Comparison of ENCODE assay signal across 23 mouse cellular contexts in the genomic region with DNA sequence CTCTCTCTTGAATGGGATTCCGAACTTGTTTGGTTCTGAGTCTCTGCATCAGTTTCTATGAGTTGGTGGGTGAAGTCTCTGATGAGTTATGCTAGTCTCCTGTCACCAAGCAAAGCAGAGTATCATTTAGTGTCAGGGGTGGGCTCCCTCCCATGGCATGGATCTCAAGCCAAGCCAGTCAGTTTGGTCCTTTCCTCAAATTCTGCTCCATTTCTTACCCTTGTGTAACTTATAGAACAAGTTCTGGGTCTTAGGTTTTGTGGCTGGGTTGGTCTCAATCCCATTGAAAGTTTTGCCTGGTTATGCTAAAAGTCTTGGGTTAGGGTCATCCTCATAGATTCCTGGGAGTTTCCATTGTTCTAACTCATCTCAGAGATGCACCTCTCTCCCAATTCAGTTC. TPM values are rescaled to one million over a fixed set of nuclear protein-coding genes. Genes with fewer than 3 reads are reported as not detected.
A peak's percentile ranks its signal among the peaks of the same experiment; 100 is the strongest.
DNase-seq lines count a peak whose midpoint lies in the region; ATAC-seq and TF ChIP-seq lines count a peak whose summit lies in the region.
"Had no signal": no experiment of that assay in that cellular context is flagged by ENCODE, and none has a peak within 500 bp of the region (broad histone marks: within the 10 kb centered on the region; RNA-seq: fewer than 3 reads in every experiment).

No protein-coding gene starts in this region.

- whole genome bisulfite sequencing in limb, embryonic 11.5 days = 79% methylated on average over 1 of the region's 1 CpGs
- WGBS in limb, embryonic 10.5 days = 90% methylated on average over 1 of the region's 1 CpGs

- no peak overlapping the region for H3K4me2 ChIP-seq in limb, embryonic 11.5 days (ENCODE audit: low read depth, severe bottlenecking)

- no peaks in the 10 kb centered on the region for H3K4me1 ChIP-seq in limb, embryonic 11.5 days (ENCODE audit: control insufficient read depth, insufficient read depth, low read length)
- 0 out of 2 replicates have a peak, but pooled peaks cover 3% of the 10 kb centered on the region for H3K4me1 ChIP-seq in limb, embryonic 10.5 days
- H3K4me1 ChIP-seq in MEL (ENCODE audit: control insufficient read depth in 1 of 2, insufficient read depth in 2 of 2, low read length in 2 of 2) = no peaks in the 10 kb centered on the region

- no peaks in the 10 kb centered on the region for H3K79me2 ChIP-seq in MEL (ENCODE audit: control insufficient read depth, insufficient read depth, low read length, poor library complexity)

- no peaks in the 10 kb centered on the region for H3K9me3 ChIP-seq in limb, embryonic 11.5 days (ENCODE audit: control insufficient read depth, low read length)
- no peaks in the 10 kb centered on the region for H3K9me3 ChIP-seq in limb, embryonic 10.5 days (replicated peaks)
- no peaks in the 10 kb centered on the region for H3K9me3 ChIP-seq in MEL (replicated peaks; ENCODE audit: insufficient read depth, low read length)
- H3K9me3 ChIP-seq: G1E had no signal

- peaks cover 33% of the 10 kb centered on the region for H3K36me3 ChIP-seq in limb, embryonic 11.5 days (ENCODE audit: control insufficient read depth, insufficient read depth, low read length)
- peaks cover 67% of the 10 kb centered on the region for H3K36me3 ChIP-seq in limb, embryonic 10.5 days
- H3K36me3 ChIP-seq in MEL (ENCODE audit: control insufficient read depth in 1 of 2, insufficient read depth in 2 of 2, low read length in 2 of 2) = peaks cover 0 to 25% of the 10 kb centered on the region in 2 experiments; a peak in 2 of 4 replicates

- peak; percentile 61 for DNase-seq in heart, adult 11 months
- DNase-seq in heart, postnatal 25 days (ENCODE audit: low spot score) = no peak
- DNase-seq in limb, embryonic 11.5 days (ENCODE audit: low spot score) = peak; percentile 19
- no peak for DNase-seq in limb, embryonic 10.5 days (ENCODE audit: low spot score)
- no peak for DNase-seq in MEL (ENCODE audit: low read depth, low spot score)
- no peak for DNase-seq in layer of hippocampus, postnatal 25 days (ENCODE audit: extremely low spot score in 1 of 2, low spot score in 1 of 2)
- no peak for DNase-seq in right cerebral cortex, adult 18-20 months
- DNase-seq: adrenal gland, adult 2 months; adrenal gland, adult 8-10 months; adrenal gland, postnatal 10 days; adrenal gland, postnatal 14 days; adrenal gland, postnatal 25 days; adrenal gland, postnatal 36 days; B cell, adult 2 months; cerebellum, adult 11 months; cerebellum, adult 11-12 months; cerebellum, adult 18-20 months had no signal

- H3K4me3 ChIP-seq in limb, embryonic 11.5 days (ENCODE audit: low read depth, low read length) = no peak overlapping the region
- H3K4me3 ChIP-seq in limb, embryonic 10.5 days = no peak overlapping the region
- H3K4me3 ChIP-seq in MEL (ENCODE audit: control insufficient read depth in 1 of 2, insufficient read depth in 1 of 2, low read depth in 2 of 2, low read length in 2 of 2) = no peak overlapping the region

- H3K27ac ChIP-seq in limb, embryonic 11.5 days (replicated peaks; ENCODE audit: low read depth, low read length) = no peak overlapping the region
- H3K27ac ChIP-seq in limb, embryonic 10.5 days = no peak overlapping the region
- no peak overlapping the region for H3K27ac ChIP-seq in MEL (ENCODE audit: control insufficient read depth, low read depth, low read length)

- no peaks in the 10 kb centered on the region for H3K27me3 ChIP-seq in limb, embryonic 11.5 days (ENCODE audit: control insufficient read depth, insufficient read depth, low read length)
- H3K27me3 ChIP-seq in limb, embryonic 10.5 days (ENCODE audit: low read depth, poor library complexity, severe bottlenecking) = no peaks in the 10 kb centered on the region
- H3K27me3 ChIP-seq in MEL (ENCODE audit: control insufficient read depth in 1 of 2, insufficient read depth in 2 of 2, low read length in 2 of 2) = no peaks in the 10 kb centered on the region
- H3K27me3 ChIP-seq: CH12.LX, Patski had no signal

- no peak for TF ChIP-seq EP300 in MEL (IDR thresholded peaks at IDR 0.05; ENCODE audit: low read depth in 1 of 2, low read length in 2 of 2)

- no peak for ATAC-seq in limb, embryonic 11.5 days (ENCODE audit: insufficient number of reproducible peaks, low FRiP score, low TSS enrichment, low read depth)
- ATAC-seq in granulocyte monocyte progenitor cell, adult 5-6 weeks (replicated peaks; ENCODE audit: poor library complexity, severe bottlenecking) = 0 out of 2 replicates have a peak, but pooled peaks have one; percentile 6
- ATAC-seq: activated CD4-positive, CD25-positive, alpha-beta regulatory T cell, adult 4 months; CD4-positive, CD25-positive, alpha-beta regulatory T cell, adult 4 months; Patski had no signal

- TF ChIP-seq CTCF in MEL (IDR thresholded peaks at IDR 0.05 in 2 of 3, conservative IDR thresholded peaks at IDR 0.05 in 1 of 3; ENCODE audit: control insufficient read depth in 1 of 3, insufficient read depth in 1 of 3, low read depth in 2 of 3, low read length in 3 of 3, poor library complexity in 1 of 3, severe bottlenecking in 1 of 3) = no peak

- no peak overlapping the region for H3K9ac ChIP-seq in limb, embryonic 11.5 days (ENCODE audit: low read length)
- no peak overlapping the region for H3K9ac ChIP-seq in MEL (ENCODE audit: control insufficient read depth, low read depth, low read length, poor library complexity, severe bottlenecking)

- TF ChIP-seq POLR2A in MEL (IDR thresholded peaks at IDR 0.05; ENCODE audit: control insufficient read depth in 1 of 2, insufficient read depth in 1 of 2, low read depth in 1 of 2, low read length in 2 of 2, poor library complexity in 1 of 2) = no peak

- intact Hi-C loops in heart, postnatal 25 days (cut with DNase I) = no loop called here

- no peak for TF ChIP-seq RAD21 in MEL (IDR thresholded peaks at IDR 0.05; ENCODE audit: low read depth, low read length)

TF ChIP-seq in MEL, 35 proteins besides CTCF, POLR2A, EP300 and RAD21:
- peak; percentile 66; the same call in 1 of the 2 replicates for TF ChIP-seq POLR2AphosphoS2 (IDR thresholded peaks at IDR 0.05; ENCODE audit: low read length)
- no peak for TF ChIP-seq KAT2A (conservative IDR thresholded peaks at IDR 0.05; ENCODE audit: low read depth, low read length)

RNA-seq across cellular contexts. Expression of a gene that starts 21.5 kb away (rescaled TPM):
- 10 to 100 TPM; 24.8 to 34.4 TPM for total RNA-seq in heart, postnatal 25 days (2021)
- 64.2 and 75.1 TPM in 2 replicates for polyA plus RNA-seq in limb, embryonic 11.5 days (2014; fragmentation: Nextera tagmentation; extraction: Ambion mirVana)
- polyA plus RNA-seq in limb, embryonic 10.5 days (2016; fragmentation: Nextera tagmentation; extraction: Ambion mirVana) = 126 and 128 TPM in 2 replicates
- 108 and 114 TPM in 2 replicates for total RNA-seq in MEL (2012; rRNA removed)
- 10 to 100 TPM in 1 of 2 experiments, not detected in 1; 85.2 TPM for polyA plus RNA-seq in MEL (2012; ENCODE audit: insufficient read depth in 1 of 2, insufficient read length in 2 of 2, low read depth in 1 of 2, low replicate concordance in 2 of 2, missing spikeins in 1 of 2)
- 171 and 173 TPM in 2 replicates for total RNA-seq in granulocyte monocyte progenitor cell, adult 5-6 weeks (2014; fragmentation: Nextera tagmentation)
- 179 and 205 TPM in 2 replicates for total RNA-seq in granulocyte monocyte progenitor cell, adult 5-6 weeks (2017)
- 10 to 100 TPM; 73.6 to 78.1 TPM for total RNA-seq in layer of hippocampus, postnatal 25 days (2021)

RNA-seq across cellular contexts. Expression of a gene that starts 27.6 kb away (rescaled TPM):
- under 1 TPM; 0.34 to 0.36 TPM for total RNA-seq in heart, postnatal 25 days (2021)
- 140 and 155 TPM in 2 replicates for polyA plus RNA-seq in limb, embryonic 11.5 days (2014; fragmentation: Nextera tagmentation; extraction: Ambion mirVana)
- polyA plus RNA-seq in limb, embryonic 10.5 days (2016; fragmentation: Nextera tagmentation; extraction: Ambion mirVana) = 148 and 149 TPM in 2 replicates
- total RNA-seq in MEL (2012; rRNA removed) = 0.12 and 0.13 TPM in 2 replicates
- under 1 TPM in 1 of 2 experiments, not detected in 1; 0.29 TPM for polyA plus RNA-seq in MEL (2012; ENCODE audit: insufficient read depth in 1 of 2, insufficient read length in 2 of 2, low read depth in 1 of 2, low replicate concordance in 2 of 2, missing spikeins in 1 of 2)
- total RNA-seq in granulocyte monocyte progenitor cell, adult 5-6 weeks (2014; fragmentation: Nextera tagmentation) = 0.26 TPM in 1 of 2 replicates, not detected in the other
- total RNA-seq in granulocyte monocyte progenitor cell, adult 5-6 weeks (2017) = under 0.01 and 0.09 TPM in 2 replicates
- total RNA-seq in layer of hippocampus, postnatal 25 days (2021) = under 1 TPM in 1 of 2 experiments, not detected in 1; 0.27 TPM

Comparison
In these comparisons a context has a peak if more than half of its experiments do, and no peak if none do; other contexts are left out.
1. DNase-seq: peak in heart, adult 11 months (single experiment) and limb, embryonic 11.5 days (single experiment); none in heart, postnatal 25 days (single experiment), limb, embryonic 10.5 days (single experiment), MEL (single experiment), layer of hippocampus, postnatal 25 days (0 of 2) and right cerebral cortex, adult 18-20 months (single experiment).